Mouse (Mus musculus) frontal cortex, postnatal 36 days (tissue): ENCODE results near the gene Mogat1.
A peak's percentile ranks its signal among the peaks of the same experiment; 100 is the strongest.
"Not testable (repeated sequence)": the region's sequence is repeated elsewhere in the genome, so short reads cannot be mapped to it uniquely, and the experiment has no call there.

Experiments
- DNase-seq, 2 experiments: peaks; one replicate each; pipeline ENCODE4 v3.0.0; 2022; ENCODE audit warnings: low spot score in 2 of 2

Mogat1 gene

GRCm38 (mm10) chr1:78536310-78537164 lies 25.7 kb downstream of the Mogat1 start:
- DNase-seq = peak; percentile 84 to 89

DNA sequence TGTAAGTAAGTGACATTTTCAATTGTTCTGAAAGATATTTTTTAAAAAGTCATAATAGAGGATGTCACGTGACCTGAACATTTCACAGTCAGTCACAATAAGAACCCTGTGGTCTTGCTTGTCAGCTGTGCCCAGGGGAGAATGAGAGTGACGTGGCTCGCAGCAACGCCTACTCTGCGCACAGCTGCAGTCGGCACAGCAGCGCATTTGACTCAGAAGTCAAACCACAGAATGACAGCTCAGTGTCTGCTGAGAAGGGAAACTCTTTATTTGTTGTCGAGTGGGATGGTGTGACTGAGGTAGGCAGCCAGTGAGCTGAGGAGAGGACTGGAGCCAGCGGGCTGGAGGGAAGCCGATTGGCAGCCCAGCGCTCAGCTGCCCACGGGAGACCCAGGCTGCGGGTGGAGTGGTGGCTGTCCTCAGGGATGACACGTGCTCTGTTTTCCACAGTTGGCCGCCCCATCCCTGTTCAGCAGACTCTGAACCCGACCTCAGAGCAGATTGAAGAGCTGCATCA lies 26.8 kb downstream of the Mogat1 start:
- peak; percentile 86 to 89 for DNase-seq

DNA sequence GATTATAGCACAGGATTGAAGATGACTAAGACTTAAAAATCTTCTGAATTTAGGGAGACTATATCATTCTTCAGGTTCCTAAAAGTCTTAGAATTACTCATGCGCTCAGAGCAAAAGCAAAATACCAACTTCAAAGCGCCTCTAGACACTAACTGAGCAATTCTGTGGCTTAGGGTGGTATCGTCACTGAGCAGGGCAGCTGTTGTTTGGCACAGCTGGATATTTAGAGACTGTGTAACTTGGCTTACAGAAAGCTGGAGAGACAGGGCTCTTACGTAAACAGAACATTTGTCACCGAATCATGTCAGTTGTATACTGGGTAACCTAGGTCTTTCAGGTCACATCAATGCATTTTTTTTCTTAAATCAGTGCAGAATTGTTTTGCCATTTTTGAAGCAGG lies 27.6 kb downstream of the Mogat1 start:
- DNase-seq = no peak

DNA sequence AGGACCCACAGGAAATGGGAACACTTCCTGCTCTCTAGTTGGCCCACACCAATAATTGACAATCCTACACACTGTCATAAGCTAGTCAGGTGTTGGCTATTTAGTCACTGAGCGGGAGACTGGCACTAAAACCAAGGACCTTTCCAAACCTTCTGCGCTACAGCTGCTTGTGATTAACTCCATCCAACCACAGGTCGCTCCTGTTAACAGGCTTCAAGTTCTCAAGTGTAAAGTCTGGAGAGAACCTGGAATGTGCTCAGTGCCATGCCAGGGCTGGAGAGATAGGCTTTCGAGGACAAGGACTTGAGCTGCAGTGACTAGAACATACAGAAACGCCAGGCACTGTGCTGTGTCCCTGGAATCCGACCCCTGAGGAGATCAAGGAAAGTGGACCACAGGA lies 28.4 kb downstream of the Mogat1 start:
- no peak for DNase-seq

DNA sequence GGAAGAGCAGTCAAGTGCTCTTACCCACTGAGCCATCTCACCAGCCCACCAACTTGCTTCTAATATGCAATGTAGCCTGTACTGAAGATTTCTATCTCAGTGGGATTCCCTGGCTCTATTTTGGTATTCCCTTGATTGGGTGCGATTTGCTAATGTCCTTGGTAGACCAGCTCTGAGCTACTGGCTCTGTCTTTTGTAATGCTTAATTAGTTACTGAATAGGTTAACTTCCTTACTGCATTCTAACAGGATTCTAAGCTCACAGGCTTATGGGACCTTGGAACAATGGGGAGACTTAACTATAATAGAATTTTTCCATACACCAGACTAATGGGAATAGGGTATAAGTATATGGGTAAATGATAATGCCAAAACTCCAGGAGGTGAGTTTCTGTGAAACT lies 32.8 kb downstream of the Mogat1 start:
- DNase-seq = not testable (repeated sequence)

GRCm38 (mm10) chr1:78546258-78546657 lies 35.5 kb downstream of the Mogat1 start:
- DNase-seq = no peak

GRCm38 (mm10) chr1:78548961-78549360 lies 38.2 kb downstream of the Mogat1 start:
- DNase-seq = no peak

- no peak for DNase-seq
These were observed 43.3 kb downstream of the Mogat1 start for GRCm38 (mm10) chr1:78554012-78554666.

DNA sequence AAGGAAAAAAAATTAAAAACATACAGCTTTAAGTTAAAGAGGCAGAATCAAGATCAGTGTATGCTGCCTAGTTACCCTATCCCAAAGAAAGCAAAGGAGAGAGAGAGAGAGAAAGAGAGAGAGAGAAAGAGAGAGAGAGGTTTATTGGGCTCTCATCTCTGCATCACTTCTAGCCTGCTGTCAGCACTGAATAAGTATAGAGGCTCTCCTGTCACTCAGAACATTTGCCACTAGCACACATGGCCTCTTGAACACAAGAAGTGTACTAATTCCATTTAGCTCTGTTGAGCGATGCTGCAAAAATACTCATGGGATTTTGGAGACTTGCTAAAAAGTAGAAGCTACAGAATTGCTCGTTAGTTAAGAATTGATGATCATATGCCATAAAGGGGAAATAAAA lies 56.2 kb downstream of the Mogat1 start:
- no peak for DNase-seq

- DNase-seq = no peak
These were observed 56.6 kb downstream of the Mogat1 start for GRCm38 (mm10) chr1:78567421-78567820.

DNA sequence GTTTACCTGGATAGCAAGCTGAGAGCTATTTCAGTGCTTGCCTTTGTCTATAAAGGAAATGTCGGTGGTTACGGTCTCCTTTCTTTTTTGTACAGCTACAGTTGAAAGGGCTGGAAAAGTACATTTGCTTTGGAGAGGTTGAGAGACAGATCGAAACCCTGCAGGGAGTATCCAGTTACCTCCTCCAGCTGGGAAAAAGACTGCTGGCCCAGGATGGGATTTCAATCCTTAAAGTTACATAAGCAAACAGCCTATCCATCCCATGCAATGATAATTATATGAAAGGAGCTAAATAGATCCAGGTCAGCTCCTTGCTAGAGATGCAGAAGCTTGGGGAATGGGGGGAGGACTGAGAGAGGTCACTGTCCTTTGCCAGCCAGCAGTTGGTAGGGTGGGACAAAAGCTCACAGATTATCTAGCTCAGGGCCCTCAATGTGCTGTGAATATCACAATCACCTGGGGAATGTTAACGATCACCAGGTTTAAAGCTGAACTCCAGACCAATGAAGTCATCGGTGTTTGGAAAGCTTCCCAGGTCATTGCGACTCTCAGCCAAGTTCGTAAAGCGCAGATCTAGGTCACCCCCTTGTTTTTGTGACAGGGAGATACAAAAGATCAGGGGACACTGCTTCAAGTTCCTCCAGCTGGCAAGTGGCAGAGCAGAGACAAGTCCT lies 57.2 kb downstream of the Mogat1 start:
- no peak for DNase-seq

GRCm38 (mm10) chr1:78569617-78570016 lies 58.8 kb downstream of the Mogat1 start:
- DNase-seq = no peak

DNA sequence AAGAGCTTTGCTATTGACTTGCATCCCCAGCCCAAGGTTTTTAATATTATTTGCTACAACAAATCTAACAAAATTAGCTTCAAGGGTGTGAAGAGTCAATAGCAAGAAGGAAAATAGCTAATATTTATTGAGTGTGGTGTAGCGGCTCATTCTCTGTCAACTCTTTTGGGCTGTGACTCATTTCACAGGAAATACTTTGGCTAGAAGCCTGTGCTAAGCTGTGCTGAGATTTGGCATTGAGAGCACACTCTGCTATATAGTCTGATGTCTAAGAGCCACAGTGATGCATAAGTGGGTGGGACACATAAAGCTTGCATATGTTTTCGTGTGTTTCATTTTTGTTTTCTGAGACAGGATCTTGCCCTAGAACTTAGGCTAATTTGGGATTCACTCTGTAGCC lies 74.3 kb downstream of the Mogat1 start:
- DNase-seq = peak in 1 of 2 experiments; percentile 43

GRCm38 (mm10) chr1:78586986-78587385 lies 76.2 kb downstream of the Mogat1 start:
- no peak for DNase-seq
